Mouse (Mus musculus): ENCODE results near the gene Map4k1. TPM values are rescaled to one million over a fixed set of nuclear protein-coding genes. Genes with fewer than 3 reads are reported as not detected.
A peak's percentile ranks its signal among the peaks of the same experiment; 100 is the strongest.
"Not testable (repeated sequence)": the region's sequence is repeated elsewhere in the genome, so short reads cannot be mapped to it uniquely, and the experiment has no call there.

The Map4k1 gene
- polyA plus RNA-seq, 1 experiment, result 270 TPM

DNA sequence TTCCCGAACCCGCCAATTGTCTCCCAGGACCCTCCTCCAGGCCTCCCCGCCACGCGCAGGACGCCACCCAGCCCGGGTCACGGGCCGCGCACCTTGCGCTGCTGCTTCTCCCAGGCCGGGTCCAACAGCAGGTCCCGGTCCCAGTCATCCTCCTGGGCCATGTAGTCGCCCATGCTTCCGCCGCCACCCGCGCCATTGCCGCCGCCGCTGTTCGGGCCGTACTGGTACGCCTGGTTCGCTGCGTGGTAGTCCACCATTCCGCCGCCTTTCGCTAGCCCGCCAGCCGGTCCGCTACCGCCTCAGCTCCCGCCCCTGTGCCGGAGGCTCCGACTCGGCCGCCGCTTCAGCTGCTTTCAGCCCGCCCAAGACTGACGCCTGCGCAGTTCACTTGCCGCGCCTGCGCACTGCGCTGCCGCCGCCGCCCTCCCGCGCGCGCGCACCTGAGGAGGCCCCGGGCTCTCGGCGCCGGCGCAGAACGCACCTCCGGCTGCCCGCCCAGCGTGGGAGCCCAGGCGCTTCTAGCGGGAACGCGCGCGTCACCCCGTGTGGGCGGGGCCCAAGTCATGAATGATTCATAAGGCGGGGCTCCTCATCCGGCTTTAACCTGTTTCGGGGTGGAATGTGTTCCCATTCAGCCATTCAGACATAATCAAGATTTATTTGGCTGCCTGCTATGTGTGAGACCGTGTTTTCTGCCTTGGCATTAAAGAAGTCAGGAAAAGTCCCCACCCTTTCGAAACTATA is 19.8 kb upstream of the Map4k1 start, which contains the start of gene Actn4:
TSS of gene Actn4 (minus strand) at position 414 of the 744 bp plus-strand sequence.
- Histone ChIP-seq H3K4me1 (peaks cover 64% of the 10 kb centered on the region), H3K4me3 (replicated peaks) (peak within 1 kb of the TSS; percentile 96), H3K36me3 (replicated peaks; ENCODE audit: low read length) (peaks cover 5% of the 10 kb centered on the region), H3K9me3 (no peaks in the 10 kb centered on the region), H3K27me3 (replicated peaks) (no peaks in the 10 kb centered on the region)
- TF ChIP-seq GATA1 (IDR thresholded peaks at IDR 0.05; ENCODE audit: borderline replicate concordance, low read length) (no peak), FLI1 (IDR thresholded peaks at IDR 0.05; ENCODE audit: low read length) (no peak)

DNA sequence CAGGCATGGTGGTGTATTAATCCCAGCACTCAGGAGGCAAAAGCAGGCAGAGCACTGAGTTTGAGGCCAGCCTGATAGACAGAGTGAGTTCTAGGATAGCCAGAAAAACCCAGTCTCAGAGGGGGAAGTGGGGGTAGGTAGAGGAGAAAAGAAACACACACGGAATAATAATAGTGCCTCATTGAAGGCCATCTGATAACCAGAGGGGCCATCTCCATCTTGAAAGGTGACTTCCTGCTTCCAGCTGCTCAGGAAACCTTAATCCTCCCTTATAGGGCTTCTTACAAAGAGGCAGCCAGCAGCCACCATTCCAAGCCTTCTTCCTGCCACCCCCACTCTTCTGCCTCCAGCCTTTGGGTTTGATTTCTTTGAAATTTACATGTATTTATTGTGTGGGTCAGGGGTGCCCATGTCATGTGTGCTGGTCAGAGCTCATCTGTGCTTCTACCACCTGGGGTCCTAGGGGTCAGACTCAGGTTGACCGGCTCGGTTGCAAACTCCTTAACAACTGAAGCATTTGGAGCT is 18.4 kb upstream of the Map4k1 start:
- H3K36me3 ChIP-seq (replicated peaks; ENCODE audit: low read length), result peaks cover 2% of the 10 kb centered on the region
- TF ChIP-seq FLI1 (IDR thresholded peaks at IDR 0.05; ENCODE audit: low read length) (no peak), GATA1 (IDR thresholded peaks at IDR 0.05; ENCODE audit: borderline replicate concordance, low read length) (no peak)
- H3K4me3 ChIP-seq (replicated peaks), result peak overlapping the region; percentile 29
- no peaks in the 10 kb centered on the region for H3K9me3 ChIP-seq
- H3K27me3 ChIP-seq (replicated peaks), result no peaks in the 10 kb centered on the region
- H3K4me1 ChIP-seq, result peaks cover 51% of the 10 kb centered on the region

DNA sequence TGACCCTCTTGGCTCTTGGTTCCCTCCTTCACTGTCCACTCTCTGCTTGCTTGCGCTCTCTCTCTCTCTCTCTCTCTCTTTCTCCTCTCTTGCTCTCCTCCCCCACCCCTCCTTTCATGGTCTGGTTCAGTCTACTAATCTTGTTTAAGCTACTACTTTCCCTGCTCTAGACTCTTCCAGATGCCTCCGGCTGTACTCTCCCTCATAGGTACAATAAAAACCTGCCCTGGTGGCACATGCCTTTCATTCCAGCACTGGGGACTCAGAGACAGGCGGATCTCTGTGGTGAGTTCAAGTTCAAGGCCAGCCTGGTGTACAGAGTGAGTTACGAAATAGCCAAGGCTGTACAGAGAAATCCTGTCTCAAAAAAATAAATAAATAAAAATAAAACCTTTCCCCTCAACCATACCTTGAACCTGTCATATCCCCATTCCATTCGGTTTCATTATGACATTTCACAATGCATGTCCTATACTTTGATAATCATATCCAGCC is 16.5 kb upstream of the Map4k1 start:
- no peaks in the 10 kb centered on the region for H3K9me3 ChIP-seq
- peaks cover 37% of the 10 kb centered on the region for H3K4me1 ChIP-seq
- H3K27me3 ChIP-seq (replicated peaks), result no peaks in the 10 kb centered on the region
- H3K36me3 ChIP-seq (replicated peaks; ENCODE audit: low read length), result peaks cover 18% of the 10 kb centered on the region
- no peak overlapping the region for H3K4me3 ChIP-seq (replicated peaks)
- TF ChIP-seq FLI1 (IDR thresholded peaks at IDR 0.05; ENCODE audit: low read length) (no peak), GATA1 (IDR thresholded peaks at IDR 0.05; ENCODE audit: borderline replicate concordance, low read length) (no peak)

DNA sequence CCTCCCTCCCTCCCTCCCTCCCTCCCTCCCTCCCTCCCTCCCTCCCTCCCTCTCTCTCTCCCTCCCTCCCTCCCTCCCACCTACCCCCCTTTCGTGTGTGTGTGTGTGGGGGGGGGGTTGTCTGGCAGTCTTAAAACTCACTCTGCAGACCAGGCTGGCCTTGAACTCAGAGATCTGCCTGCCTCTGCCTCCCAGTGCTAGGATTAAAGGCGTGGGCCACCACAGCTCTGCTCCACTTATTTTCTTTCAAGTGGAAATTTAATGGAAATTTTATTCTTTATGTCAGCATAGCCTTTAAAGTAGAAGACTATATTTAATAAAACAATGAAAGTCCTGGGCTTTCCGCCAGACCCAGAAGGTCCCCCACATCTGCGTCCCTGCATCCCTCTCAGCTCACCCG is 15.7 kb upstream of the Map4k1 start:
- TF ChIP-seq FLI1 (IDR thresholded peaks at IDR 0.05; ENCODE audit: low read length) (no peak), GATA1 (IDR thresholded peaks at IDR 0.05; ENCODE audit: borderline replicate concordance, low read length) (no peak)
- H3K9me3 ChIP-seq, result no peaks in the 10 kb centered on the region
- peaks cover 26% of the 10 kb centered on the region for H3K36me3 ChIP-seq (replicated peaks; ENCODE audit: low read length)
- H3K27me3 ChIP-seq (replicated peaks), result no peaks in the 10 kb centered on the region
- H3K4me1 ChIP-seq, result peaks cover 33% of the 10 kb centered on the region
- no peak overlapping the region for H3K4me3 ChIP-seq (replicated peaks)

DNA sequence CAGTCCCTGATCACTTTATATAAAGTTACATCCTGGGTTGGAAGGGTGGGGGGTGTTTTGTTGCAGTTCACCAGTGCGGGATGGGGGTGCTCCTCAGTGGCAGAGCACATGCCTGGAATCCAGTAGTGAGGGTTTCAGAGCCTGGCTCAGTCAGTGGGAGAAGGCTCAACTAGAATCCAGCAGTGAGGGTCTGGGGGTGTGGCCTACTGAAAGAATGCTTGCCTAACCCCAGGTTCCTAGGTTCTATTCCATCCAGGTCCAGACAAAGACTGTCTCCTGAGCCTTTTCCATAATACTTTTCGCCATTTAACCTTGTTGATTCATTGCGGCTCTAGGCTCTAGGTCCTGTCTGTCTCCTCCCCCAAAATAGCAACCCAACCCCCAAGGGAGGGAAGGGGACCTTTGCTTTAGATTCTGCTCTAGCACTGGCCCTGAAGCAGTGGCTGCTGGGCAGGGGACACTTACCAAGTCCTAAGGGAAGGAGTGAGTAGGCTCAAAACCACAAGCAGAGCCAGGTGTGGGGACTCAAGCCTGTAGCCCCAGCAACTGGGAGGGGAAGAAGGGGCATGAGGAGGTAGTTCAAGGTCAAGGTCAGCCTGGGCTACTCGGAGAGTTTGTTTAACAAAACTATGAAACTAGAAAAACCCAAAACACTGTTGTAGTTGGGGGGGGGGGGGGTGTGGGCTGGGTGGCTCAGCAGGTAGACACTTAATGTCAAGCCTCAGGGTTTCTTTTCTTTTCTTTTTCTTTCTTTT is 14.9 kb upstream of the Map4k1 start:
- Histone ChIP-seq H3K4me1 (peaks cover 39% of the 10 kb centered on the region), H3K4me3 (replicated peaks) (no peak overlapping the region), H3K36me3 (replicated peaks; ENCODE audit: low read length) (peaks cover 34% of the 10 kb centered on the region), H3K27me3 (replicated peaks) (no peaks in the 10 kb centered on the region), H3K9me3 (no peaks in the 10 kb centered on the region)
- TF ChIP-seq FLI1 (IDR thresholded peaks at IDR 0.05; ENCODE audit: low read length), result no peak
- no peak for TF ChIP-seq GATA1 (IDR thresholded peaks at IDR 0.05; ENCODE audit: borderline replicate concordance, low read length)

DNA sequence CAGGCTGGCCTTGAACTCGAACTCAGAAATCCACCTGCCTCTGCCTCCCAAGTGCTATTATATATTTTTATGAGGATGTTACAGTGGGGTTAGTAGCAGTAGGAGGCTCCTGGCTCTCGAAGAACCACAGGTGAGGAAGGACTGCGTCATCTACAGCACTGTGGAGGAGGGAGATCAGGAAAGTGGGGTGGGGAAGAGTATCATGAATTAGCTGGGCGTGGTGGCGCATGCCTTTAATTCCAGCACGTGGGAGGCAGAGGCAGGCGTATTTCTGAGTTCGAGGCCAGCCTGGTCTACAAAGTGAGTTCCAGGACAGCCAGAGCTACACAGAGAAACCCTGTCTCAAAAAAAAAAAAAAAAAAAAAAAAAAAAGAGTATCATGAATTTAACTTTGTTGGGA is 13.7 kb upstream of the Map4k1 start:
- not testable (repeated sequence) for H3K9me3 ChIP-seq; H3K4me3 ChIP-seq (replicated peaks); H3K27me3 ChIP-seq (replicated peaks)
- Histone ChIP-seq H3K4me1 (peaks cover 40% of the 10 kb centered on the region), H3K36me3 (replicated peaks; ENCODE audit: low read length) (peaks cover 42% of the 10 kb centered on the region)

DNA sequence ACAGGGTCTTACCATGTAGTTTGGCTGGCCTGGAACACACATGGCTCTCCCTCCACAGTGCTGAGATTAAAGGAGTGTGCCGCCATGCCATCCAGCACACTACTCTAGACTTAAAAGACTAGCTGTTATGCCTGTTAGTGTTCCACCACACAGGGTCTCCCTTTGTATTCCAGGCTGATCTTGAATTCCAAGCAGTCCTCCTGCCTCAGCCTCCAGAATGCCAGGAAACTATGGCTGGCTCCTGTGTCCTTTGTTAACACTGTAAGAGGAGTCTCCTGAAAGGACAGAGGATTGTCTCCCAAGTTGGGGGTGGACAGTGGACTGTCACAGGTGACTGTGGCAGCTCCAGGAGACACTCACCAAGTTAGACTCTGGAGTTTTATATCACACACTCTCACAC is 12.6 kb upstream of the Map4k1 start:
- H3K4me3 ChIP-seq (replicated peaks), result no peak overlapping the region
- no peak for TF ChIP-seq GATA1 (IDR thresholded peaks at IDR 0.05; ENCODE audit: borderline replicate concordance, low read length)
- TF ChIP-seq FLI1 (IDR thresholded peaks at IDR 0.05; ENCODE audit: low read length), result no peak
- H3K4me1 ChIP-seq, result peaks cover 42% of the 10 kb centered on the region
- no peaks in the 10 kb centered on the region for H3K9me3 ChIP-seq
- H3K36me3 ChIP-seq (replicated peaks; ENCODE audit: low read length), result peaks cover 54% of the 10 kb centered on the region
- no peaks in the 10 kb centered on the region for H3K27me3 ChIP-seq (replicated peaks)

DNA sequence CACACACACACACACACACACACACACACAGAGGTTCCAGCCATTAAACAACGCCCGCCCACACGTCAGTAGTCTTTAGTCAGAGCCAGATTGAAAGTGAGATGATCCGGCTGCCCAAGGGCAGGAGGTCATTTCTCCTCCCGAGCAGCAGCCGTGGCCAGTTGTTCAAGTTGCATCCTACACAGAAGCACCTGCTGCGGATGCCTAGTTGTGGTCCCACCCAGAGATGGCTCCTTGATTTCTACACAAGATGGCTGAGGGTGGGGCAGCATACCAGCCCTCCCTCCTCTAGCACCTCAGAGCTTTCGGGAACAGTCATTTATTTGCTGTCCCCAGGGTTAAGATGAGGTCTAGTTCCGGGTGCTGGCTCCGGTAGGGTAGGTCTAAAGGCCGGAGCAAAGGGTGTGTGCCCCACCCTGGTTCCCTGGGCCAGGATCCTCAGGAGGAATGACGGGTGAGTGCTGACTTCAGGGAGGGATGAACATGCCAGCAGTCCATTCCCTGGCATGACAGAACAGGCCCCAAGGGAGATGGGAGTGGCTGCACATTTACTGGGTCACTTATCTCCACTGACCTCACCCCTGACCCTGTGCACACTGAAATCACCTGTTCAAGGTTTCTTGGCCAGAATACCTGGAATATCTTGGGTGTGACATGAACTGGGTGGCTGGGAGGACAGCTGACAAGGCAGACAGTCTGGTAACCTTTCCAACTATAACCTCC is 12.0 kb upstream of the Map4k1 start:
- TF ChIP-seq FLI1 (IDR thresholded peaks at IDR 0.05; ENCODE audit: low read length) (no peak), GATA1 (IDR thresholded peaks at IDR 0.05; ENCODE audit: borderline replicate concordance, low read length) (no peak)
- peaks cover 38% of the 10 kb centered on the region for H3K4me1 ChIP-seq
- no peaks in the 10 kb centered on the region for H3K27me3 ChIP-seq (replicated peaks)
- H3K4me3 ChIP-seq (replicated peaks), result no peak overlapping the region
- no peaks in the 10 kb centered on the region for H3K9me3 ChIP-seq
- peaks cover 59% of the 10 kb centered on the region for H3K36me3 ChIP-seq (replicated peaks; ENCODE audit: low read length)

DNA sequence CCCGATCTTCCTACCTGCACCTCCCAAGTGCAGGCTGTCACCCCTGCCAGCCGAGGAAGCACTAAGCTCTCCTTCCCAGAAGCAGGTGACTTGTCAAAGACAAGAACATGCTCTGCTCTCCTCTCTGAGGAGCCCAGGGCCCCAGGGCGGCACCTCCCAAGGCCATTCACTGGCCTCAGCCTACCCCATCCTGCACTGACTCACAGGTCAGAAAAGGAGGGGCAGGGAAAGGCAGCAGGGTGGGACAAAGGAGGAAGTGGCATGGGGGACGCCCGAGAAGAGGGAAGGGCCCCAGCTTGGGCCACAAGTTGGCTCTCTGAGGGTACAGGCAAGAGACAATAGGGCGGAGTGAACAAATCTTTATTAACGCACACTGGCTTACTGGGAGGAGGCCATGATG is 10.8 kb upstream of the Map4k1 start:
- H3K9me3 ChIP-seq, result no peaks in the 10 kb centered on the region
- no peak overlapping the region for H3K4me3 ChIP-seq (replicated peaks)
- H3K27me3 ChIP-seq (replicated peaks), result no peaks in the 10 kb centered on the region
- peaks cover 34% of the 10 kb centered on the region for H3K4me1 ChIP-seq
- TF ChIP-seq GATA1 (IDR thresholded peaks at IDR 0.05; ENCODE audit: borderline replicate concordance, low read length) (no peak), FLI1 (IDR thresholded peaks at IDR 0.05; ENCODE audit: low read length) (no peak)
- peaks cover 68% of the 10 kb centered on the region for H3K36me3 ChIP-seq (replicated peaks; ENCODE audit: low read length)

Measured in megakaryocyte, embryonic 14.5 days (primary cell).